Mouse (Mus musculus): Measurements from ENCODE around the gene E2f6.

DNA sequence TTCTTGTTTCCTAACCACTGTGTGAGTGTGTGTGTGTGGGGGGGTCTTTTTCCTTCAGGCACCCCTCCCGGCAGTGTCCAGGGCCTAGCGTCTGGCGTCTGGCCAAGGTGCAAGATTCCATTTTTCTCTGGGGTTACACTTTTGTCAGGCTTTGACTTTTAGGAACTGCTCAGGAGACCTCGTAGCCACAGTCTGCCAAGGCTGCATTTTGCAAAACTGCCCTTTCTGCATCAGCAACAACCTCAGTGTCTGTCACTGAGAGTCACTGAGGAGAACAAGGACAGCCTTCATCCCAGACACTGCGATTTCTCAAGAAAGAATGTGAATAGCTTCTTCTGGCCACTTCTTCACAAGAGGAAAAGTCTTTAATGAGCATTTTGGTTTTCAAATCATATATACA, 66.4 kb downstream of the E2f6 start:
- TF ChIP-seq EP300 (IDR thresholded peaks at IDR 0.05; ENCODE audit: low read length), result no peak
- no peak for TF ChIP-seq MXI1 (IDR thresholded peaks at IDR 0.05; ENCODE audit: low read depth, low read length)
- TF ChIP-seq CTCF (conservative IDR thresholded peaks at IDR 0.05 in 1 of 2, IDR thresholded peaks at IDR 0.05 in 1 of 2; ENCODE audit: low read depth in 2 of 2, low read length in 2 of 2), result no peak
